ENCODE assay signal across 29 mouse cellular contexts in genomic region chr10:21588007-21588852, GRCm38 (mm10). TPM values are rescaled to one million over a fixed set of nuclear protein-coding genes. Genes with fewer than 3 reads are reported as not detected.
"Had no signal": no experiment of that assay in that cellular context is flagged by ENCODE, and none has a peak within 500 bp of the region (broad histone marks: within the 10 kb centered on the region; RNA-seq: fewer than 3 reads in every experiment).

No protein-coding gene starts in this region.

- ATAC-seq: midbrain, embryonic 13.5 days; midbrain, embryonic 16.5 days had no signal

- H3K4me3 ChIP-seq: kidney, embryonic 15.5 days; left cerebral cortex, adult 2 months; megakaryocyte, embryonic 14.5 days; midbrain, embryonic 10.5 days; midbrain, embryonic 13.5 days; myocyte; neural tube, embryonic 13.5 days; stomach, embryonic 15.5 days had no signal

- H3K27me3 ChIP-seq: kidney, embryonic 15.5 days; midbrain, embryonic 13.5 days; neural tube, embryonic 13.5 days; stomach, embryonic 15.5 days had no signal

- H3K9ac ChIP-seq: kidney, embryonic 15.5 days; liver, embryonic 14.5 days; lung, embryonic 14.5 days; midbrain, embryonic 13.5 days; neural tube, embryonic 13.5 days; stomach, embryonic 15.5 days had no signal

- H3K9me3 ChIP-seq: kidney, embryonic 15.5 days; megakaryocyte, embryonic 14.5 days; midbrain, embryonic 10.5 days; midbrain, embryonic 13.5 days; neural tube, embryonic 13.5 days; stomach, embryonic 15.5 days had no signal

- H3K36me3 ChIP-seq: kidney, embryonic 15.5 days; midbrain, embryonic 10.5 days; midbrain, embryonic 13.5 days; neural tube, embryonic 13.5 days; stomach, embryonic 15.5 days had no signal

- H3K27ac ChIP-seq: kidney, embryonic 15.5 days; left cerebral cortex, adult 2 months; liver, embryonic 14.5 days; midbrain, embryonic 10.5 days; midbrain, embryonic 13.5 days; neural tube, embryonic 13.5 days; stomach, embryonic 15.5 days had no signal

- H3K4me1 ChIP-seq: kidney, embryonic 15.5 days; megakaryocyte, embryonic 14.5 days; midbrain, embryonic 10.5 days; midbrain, embryonic 13.5 days; neural tube, embryonic 13.5 days; stomach, embryonic 15.5 days had no signal

- DNase-seq: kidney, adult 11 months; kidney, adult 8-10 months; kidney, postnatal 10 days; kidney, postnatal 36 days; layer of hippocampus, postnatal 36 days; lung, embryonic 14.5 days; retina, postnatal 1 day; right cerebral cortex, postnatal 25 days; spleen, adult 18-20 months; thymus, postnatal 25 days had no signal

- H3K4me2 ChIP-seq: kidney, embryonic 15.5 days; liver, embryonic 11.5 days; lung, embryonic 14.5 days; midbrain, embryonic 13.5 days; neural tube, embryonic 13.5 days; stomach, embryonic 15.5 days had no signal

RNA-seq across cellular contexts. Expression of gene 1700020N01Rik, which starts 4.7 kb away (rescaled TPM):
- total RNA-seq: layer of hippocampus, adult 8-10 months; layer of hippocampus, postnatal 10 days; layer of hippocampus, postnatal 36 days; left cerebral cortex, adult 2 months; left cerebral cortex, postnatal 10 days; left cerebral cortex, postnatal 36 days; monocyte, adult 5-6 weeks; neutrophil, adult 5-6 weeks had no signal
- polyA plus RNA-seq: kidney, embryonic 15.5 days; limb, embryonic 11.5 days; limb, embryonic 14.5 days; liver, embryonic 11.5 days; liver, embryonic 14.5 days; lung, embryonic 14.5 days; midbrain, embryonic 10.5 days; midbrain, embryonic 13.5 days; midbrain, embryonic 16.5 days; myocyte; neural tube, embryonic 13.5 days; stomach, embryonic 15.5 days had no signal
